Mouse (Mus musculus): ENCODE data around the gene Rab3il1. TPM values are rescaled to one million over a fixed set of nuclear protein-coding genes. Genes with fewer than 3 reads are reported as not detected.

Gene Rab3il1
- total RNA-seq, 2 experiments from 2014 or later, result 263 to 535 TPM

DNA sequence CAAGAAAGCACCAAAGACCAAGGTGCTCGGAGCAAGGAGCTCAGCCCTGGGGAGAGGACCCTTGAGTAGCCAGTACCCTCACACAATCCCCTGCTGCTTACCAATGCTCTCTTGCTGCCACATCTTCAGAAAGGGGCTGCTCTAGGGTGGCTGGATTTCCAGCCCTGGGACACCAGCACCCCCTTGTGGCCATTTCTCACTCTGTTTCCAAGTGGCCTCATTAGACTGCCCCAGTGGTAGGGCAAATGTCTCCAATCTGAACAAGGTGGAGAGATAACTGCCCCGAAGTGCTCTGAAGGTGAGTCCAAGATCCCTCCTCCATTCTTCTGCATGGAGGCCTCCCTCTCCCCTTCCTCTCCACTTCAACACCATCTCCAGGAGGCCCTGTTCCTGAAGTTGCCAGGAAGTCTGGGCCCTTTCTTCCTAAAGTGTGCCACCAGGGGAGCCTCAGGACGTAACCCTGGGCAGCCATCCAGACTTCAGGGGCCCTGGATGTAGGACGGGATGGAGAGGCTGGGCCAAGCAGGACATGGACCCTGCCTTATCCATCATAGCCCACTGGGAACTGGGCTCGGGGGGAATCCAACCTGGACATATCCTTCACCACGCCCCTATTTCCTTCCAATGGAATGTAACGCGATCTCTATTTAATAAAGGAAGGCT lies 33.4 kb downstream of the Rab3il1 start:
- peak; percentile 29; the same call in 1 of the 2 replicates for ATAC-seq (replicated peaks; ENCODE audit: low FRiP score, poor library complexity, severe bottlenecking)

DNA sequence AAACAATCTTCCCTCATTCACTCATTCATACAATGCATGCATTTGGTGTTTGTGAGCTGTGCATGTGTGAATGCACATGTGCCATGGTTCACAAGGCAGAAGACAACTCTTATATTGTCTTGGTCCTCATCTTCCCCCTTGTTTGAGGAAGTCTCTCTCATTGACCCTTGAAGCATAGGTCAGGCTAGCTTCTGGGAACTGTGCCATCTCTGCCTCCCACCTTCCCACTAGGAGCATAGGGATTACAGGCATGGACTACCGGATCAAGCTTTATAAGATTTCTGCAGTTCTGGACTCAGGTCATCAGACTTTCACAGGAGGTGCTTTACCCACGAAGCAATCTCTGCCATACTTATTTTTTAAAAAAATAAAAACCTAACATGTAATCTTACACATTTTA lies 36.1 kb downstream of the Rab3il1 start:
- ATAC-seq (replicated peaks; ENCODE audit: low FRiP score, poor library complexity, severe bottlenecking), result no peak

DNA sequence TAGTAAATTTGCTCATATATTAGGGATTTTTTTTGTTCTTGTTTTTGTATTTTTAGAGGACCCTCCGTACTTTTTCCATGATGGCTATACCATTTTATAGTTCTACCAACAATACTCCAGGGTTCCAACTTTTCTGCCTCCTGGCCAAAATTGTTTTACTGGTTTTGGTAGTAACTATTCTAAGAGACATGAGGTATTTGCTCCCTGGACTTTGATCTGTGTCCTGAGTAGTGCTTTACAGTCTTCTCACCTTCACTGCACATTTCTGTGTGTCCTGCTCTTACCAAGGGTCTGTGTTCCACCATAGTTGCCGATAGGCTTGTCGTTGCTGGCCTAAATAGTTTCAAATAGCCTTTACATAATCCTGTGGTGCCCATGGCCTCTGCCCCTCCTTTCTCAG lies 36.9 kb downstream of the Rab3il1 start:
- ATAC-seq (replicated peaks; ENCODE audit: low FRiP score, poor library complexity, severe bottlenecking), result no peak

DNA sequence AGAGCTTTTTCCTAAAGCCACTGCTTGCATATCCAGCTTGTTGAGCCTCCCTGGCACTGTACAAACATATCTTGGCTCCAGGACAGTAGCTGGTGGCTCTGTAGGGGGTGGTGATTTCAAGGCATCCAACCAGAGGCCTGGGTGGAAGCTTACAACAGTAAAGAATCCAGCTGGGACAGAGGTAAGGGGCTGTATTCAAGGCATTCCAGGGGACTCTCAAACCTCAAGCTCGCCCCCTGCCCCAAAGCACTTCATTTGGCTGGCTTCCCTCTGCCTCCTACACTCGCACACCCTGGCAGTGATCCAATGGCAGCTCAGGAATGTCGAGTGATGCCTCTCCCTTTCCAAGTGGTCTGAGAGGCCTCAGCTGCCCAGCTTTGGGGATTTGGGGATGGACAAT lies 37.4 kb downstream of the Rab3il1 start:
- ATAC-seq (replicated peaks; ENCODE audit: low FRiP score, poor library complexity, severe bottlenecking), result no peak

DNA sequence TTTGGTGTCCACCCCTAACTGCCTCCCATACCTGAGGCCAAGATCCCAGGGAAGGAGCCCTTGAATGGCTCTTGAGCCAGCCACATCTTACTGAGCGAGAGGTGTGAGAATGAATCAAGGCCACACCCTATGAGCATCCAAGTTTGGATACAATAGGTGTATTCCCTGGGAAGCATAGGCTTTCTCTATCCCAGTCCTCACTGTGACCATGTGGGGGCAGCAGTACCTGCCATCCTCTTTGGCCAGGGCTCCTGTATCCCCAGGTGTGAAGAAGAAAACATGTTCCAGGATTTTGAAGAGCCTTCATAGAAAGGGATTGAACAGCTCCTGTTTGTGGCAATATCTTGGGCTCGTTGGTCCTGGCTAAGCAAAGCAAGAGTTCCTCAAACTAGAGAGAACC lies 38.1 kb downstream of the Rab3il1 start:
- ATAC-seq (replicated peaks; ENCODE audit: low FRiP score, poor library complexity, severe bottlenecking), result no peak

DNA sequence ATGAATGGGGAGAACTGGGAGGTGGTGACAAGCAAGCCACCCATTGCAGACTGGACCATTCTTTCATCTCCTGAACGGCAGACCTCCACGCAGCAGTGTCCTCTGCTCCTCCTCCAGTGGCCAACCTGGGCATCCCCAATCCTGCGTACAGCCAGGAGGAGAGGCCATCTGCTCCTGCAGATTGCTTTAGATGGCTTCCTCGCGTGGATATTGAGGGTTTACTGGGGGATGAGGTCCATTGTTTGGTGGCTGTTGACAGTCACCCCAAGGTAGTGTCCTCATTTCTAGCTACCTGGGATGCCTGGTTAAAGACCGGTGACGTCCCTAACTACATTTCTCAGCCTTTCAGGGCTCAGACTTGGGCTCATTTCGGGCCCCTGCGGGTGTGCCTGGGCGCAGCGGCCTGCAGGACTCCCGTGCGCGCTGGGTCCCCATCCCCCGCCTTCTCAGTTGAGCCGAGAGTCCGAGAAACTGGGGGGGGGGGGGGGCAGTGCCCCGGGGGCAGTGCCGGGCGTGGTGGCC lies 39.5 kb downstream of the Rab3il1 start:
- ATAC-seq (replicated peaks; ENCODE audit: low FRiP score, poor library complexity, severe bottlenecking), result 0 out of 2 replicates have a peak, but pooled peaks have one; percentile 1

DNA sequence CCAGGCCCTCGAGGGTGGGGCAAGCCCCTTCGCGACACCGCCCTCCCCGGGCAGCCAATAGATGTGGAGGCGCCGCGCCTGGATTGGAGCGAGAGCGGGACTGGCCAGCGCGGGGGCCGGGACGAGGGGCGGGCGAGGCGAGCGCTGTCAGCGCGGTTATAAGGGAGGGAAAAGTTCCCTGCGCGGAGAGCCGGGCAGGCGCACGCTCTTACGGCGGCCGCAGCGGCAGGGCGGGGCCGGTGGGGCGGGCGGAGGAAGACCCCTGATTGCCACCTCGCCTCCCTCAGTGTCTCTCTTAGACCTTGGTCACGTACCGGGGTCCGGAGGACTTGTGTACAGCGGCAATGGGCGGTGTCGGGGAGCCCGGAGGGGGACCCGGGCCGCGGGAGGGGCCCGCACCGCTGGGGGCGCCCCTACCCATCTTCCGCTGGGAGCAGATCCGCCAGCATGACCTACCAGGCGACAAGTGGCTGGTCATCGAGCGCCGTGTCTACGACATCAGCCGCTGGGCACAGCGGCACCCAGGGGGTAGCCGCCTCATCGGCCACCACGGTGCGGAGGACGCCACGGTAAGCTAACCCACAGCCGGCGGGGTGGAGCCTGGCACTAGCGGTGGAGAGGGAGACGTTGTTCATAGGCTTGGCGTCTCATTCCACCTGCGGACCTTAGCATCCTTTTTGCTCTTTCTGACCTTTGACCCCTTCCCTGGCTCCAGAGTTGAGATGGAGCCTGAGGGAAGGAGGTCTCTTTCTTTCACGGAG lies 40.1 kb downstream of the Rab3il1 start, which contains the start of gene Fads3:
Fads3 (plus strand) TSS at position 182 of the 761 bp plus-strand sequence.
- ATAC-seq (replicated peaks; ENCODE audit: low FRiP score, poor library complexity, severe bottlenecking), result peak; percentile 45

DNA sequence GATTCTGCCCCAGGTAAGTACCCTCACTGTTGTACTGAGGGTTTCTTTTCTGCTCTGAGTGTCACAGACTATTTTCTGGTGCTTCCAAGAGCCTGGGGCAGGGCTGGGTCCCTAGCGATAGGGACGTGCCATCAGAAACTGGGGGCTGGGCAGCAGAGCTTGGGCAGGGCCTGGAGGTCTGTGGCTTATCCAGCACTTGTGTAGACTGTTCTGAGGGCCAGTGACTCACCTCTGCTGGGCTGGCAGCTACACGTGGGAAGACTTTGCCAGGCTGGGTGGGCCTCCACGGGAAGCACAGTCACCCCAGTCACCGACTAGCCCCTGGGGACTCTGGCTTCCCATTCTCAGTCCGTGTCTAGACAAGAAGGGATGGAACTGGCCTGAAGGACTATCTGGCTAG lies 40.8 kb downstream of the Rab3il1 start:
- ATAC-seq (replicated peaks; ENCODE audit: low FRiP score, poor library complexity, severe bottlenecking), result peak; percentile 18; the same call in 1 of the 2 replicates

DNA sequence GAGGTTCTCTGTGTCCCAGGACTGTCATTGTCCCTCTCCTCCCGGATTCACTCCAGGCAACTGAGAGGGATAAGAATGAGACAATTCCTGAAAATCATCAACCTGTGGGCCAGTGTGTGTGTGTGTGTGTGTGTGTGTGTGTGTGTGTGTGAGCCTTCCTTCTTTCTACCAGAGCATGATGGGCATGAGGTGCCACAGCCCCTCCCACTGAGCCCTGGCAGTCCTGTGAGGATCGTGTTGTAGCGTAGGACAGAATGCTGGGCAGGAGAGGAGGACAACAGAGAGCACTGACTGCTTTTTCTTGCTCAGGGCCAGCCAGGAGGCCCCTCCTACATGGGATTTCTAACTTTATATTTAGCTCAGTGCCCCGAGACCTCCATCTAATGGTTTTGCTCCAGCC lies 41.3 kb downstream of the Rab3il1 start:
- no peak for ATAC-seq (replicated peaks; ENCODE audit: low FRiP score, poor library complexity, severe bottlenecking)

DNA sequence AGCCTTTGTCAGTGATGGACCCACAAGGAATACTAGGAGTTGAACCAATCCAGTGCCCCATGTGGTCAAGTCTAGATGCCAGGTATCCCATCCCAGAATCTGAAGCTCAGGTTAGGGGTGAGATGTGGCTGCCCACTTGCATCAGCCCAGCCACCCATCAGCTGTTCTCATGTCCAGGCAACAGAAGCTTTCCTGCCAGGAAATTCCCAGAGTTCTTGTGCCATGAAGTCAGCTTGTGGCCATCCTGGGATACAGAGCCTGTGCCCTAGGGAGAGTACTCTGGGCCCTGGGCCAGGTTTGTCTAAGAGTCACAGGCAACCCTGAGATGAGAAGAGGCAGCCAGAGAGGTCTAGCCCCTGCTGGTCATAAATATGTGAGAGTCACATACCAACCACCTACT lies 42.2 kb downstream of the Rab3il1 start:
- no peak for ATAC-seq (replicated peaks; ENCODE audit: low FRiP score, poor library complexity, severe bottlenecking)

DNA sequence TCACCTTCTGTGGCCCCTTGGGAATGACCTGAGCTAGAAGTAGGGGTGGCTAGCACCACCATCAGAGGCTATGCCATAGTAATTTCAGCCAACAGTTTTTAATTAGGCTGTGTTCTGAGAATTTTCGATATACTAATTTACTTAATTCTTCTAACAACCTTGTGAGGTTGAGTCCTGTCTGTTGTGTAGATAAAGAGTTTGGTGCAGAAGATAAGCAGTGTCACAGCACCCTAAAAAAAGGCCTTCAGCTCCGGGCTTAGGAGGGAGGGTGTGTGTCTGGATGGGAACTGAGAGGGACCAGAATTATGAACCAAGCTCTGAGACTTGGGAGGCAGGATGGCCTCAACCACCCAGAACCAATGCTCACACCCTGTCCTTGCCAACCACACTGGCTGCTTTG lies 44.2 kb downstream of the Rab3il1 start:
- ATAC-seq (replicated peaks; ENCODE audit: low FRiP score, poor library complexity, severe bottlenecking), result no peak

DNA sequence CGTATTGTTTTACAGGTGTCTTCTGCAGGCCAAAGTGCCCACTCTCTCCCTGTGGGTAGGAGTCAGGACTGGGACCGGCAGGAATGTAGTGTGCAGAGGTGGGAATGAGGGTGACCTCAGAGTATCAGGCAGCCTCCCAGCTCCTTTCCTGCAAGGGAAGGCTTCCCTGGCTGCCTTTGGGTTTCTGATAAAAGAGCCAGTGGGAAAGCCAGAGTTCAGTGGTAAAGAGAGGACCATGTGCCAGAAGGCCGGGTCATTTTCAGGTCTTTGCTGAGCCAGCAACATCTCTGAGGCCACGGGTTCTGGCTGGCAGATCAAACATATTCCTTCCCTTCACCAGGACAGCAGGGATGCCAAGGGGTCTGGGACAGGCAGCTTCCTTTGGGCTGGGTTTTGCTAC lies 44.9 kb downstream of the Rab3il1 start:
- no peak for ATAC-seq (replicated peaks; ENCODE audit: low FRiP score, poor library complexity, severe bottlenecking)

DNA sequence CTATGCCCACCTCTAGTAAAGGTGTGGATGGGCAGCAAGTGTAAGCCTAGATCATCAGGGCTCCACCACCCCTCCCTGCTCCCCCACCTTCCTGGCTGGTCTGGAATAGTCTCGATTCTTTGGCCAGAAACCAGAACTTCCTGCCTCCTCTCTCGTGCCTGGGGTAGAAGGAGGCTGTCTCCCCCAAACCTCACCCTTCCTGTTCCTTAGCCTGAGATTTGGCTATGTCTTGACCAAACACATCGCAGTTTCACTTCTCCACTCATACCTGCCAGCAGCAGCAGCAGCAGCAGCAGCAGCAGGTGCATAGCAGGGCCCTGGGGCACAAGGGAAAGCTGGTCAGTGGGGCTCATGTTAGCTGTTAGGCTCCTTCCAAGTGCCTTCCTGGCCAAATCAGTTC lies 45.5 kb downstream of the Rab3il1 start:
- no peak for ATAC-seq (replicated peaks; ENCODE audit: low FRiP score, poor library complexity, severe bottlenecking)

DNA sequence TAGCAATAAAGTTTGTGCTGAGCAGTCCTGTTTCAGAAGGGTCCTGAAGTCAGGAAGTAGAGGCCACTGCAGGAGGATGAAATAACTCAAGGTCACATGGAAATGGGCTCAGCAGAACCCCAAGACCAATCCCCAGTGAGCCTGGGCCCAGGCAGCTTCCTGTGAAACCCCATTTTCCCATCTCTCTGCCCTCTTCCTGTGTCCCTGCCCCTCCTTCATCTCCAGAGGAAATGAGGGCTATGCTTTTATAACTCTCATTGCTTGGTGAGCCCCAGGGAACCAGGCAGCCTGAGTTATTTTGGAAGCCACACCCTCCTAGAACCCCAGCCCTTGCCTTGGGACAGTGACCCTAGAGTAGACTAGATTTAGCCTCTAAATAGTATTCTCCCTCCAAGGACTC lies 48.1 kb downstream of the Rab3il1 start:
- ATAC-seq (replicated peaks; ENCODE audit: low FRiP score, poor library complexity, severe bottlenecking), result no peak

DNA sequence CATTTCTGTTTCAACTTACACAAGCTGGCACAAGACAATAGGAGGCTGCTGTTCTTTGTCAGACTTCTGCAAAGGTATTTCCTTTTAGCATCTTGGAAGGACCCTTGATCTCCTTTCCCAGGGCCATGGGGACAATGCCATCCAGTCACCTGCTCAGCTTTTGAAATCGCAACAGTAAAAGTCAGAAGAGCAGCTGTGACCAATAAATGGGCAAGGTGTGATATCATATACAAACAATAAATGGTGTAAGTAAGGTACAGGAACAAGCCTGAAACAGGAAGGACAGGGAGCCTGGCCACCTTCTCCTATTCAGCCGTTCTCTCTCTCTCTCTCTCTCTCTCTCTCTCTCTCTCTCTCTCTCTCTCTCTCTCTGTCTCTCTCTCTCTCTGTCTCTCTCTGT lies 49.0 kb downstream of the Rab3il1 start:
- no peak for ATAC-seq (replicated peaks; ENCODE audit: low FRiP score, poor library complexity, severe bottlenecking)

DNA sequence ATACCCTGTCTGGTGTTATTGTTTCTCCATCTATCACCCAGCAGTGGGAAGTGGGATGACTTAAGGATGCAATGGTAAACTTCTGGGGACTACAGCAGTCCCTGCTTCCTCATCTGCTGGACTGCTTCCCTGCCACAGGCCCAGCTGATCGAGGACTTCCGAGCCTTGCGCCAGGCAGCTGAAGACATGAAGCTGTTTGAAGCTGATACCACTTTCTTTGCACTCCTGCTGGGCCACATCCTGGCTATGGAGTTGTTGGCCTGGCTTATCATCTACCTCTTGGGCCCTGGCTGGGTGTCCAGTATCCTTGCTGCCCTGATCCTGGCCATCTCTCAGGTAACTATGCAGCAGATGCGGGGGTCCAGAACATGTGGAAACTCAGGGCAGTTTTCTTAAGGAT lies 51.2 kb downstream of the Rab3il1 start:
- ATAC-seq (replicated peaks; ENCODE audit: low FRiP score, poor library complexity, severe bottlenecking), result no peak

DNA sequence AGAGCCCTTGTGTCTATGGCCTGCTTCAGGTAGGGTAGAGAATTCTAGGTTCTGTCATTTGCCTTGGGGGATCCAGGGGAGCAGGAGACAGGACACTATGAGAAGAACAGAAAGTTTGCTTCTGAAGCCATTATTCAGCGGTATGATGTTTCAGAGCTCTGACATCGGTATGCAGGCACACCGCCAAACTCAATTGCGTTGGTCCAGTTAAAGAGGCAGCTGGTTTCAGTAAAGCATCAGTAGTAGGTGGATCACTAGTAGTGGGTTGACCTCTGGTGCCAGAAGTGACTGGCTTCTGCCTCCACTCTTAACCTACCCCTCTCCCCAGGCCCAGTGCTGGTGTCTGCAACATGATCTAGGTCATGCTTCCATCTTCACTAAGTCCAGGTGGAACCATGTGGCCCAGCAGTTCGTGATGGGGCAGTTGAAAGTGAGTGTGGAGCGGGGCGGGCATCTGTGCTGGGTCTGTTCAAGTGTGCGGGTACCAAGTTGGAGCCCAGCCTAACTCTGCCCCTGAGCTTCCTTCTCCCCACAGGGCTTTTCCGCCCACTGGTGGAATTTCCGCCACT lies 52.3 kb downstream of the Rab3il1 start:
- no peak for ATAC-seq (replicated peaks; ENCODE audit: low FRiP score, poor library complexity, severe bottlenecking)

DNA sequence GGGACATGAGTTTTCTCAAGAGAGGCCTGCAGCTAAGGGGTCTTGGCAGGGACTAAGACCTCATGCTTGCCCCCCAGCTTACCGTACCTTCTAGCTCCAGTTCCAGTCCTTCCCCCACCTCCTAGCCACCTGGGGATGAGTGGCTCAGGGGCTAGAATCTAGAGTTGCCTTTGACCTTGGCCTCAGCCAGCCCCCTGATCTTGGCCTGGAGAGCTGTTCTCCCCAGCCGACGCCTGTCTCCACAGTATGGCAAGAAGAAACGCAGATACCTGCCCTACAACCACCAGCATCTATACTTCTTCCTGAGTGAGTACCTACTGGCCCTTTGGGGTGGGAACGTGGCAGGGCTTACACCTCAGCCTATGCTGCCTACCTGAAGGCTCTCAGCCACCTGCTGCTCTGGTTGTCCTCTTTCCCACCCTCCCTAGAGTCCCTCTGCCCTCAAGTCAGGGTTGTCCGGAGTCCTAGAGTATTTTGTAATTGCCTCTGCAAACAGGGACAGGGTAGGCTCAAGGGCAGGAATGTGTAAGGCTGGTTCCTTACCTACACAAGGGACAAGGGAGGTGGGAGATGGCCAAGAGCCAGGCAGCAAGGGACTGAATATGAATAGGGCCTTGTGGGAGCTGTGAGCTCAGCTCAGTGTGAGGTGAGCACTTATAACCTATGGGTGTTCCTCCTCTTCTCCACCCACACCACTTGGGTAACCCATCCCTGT lies 53.0 kb downstream of the Rab3il1 start:
- ATAC-seq (replicated peaks; ENCODE audit: low FRiP score, poor library complexity, severe bottlenecking), result no peak

DNA sequence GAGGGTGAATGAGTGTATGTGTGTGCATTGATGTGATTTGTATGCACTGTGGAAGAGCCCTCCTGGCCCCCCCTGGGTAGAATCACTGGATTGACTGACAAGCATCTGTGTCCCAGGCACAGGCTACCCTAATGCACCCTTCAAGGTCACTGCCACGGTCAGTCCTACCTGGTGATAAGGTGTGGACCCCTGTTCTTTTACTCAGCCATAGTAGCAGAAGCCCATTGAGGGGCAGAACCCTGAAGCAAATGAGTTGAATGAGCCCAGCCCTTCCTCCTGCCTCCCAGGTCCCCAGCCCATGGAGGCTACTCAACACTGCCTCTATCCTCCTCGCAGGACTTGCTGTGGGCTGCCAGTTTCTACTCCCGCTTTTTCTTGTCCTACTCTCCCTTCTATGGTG lies 53.8 kb downstream of the Rab3il1 start:
- no peak for ATAC-seq (replicated peaks; ENCODE audit: low FRiP score, poor library complexity, severe bottlenecking)

Data from erythroblast, adult 5-6 weeks (primary cell).